Mouse (Mus musculus): Measurements from ENCODE around the gene Kcnk3. TPM values are rescaled to one million over a fixed set of nuclear protein-coding genes. Genes with fewer than 3 reads are reported as not detected.

Gene Kcnk3
- polyA plus RNA-seq, 1 experiment = 81.9 TPM

DNA sequence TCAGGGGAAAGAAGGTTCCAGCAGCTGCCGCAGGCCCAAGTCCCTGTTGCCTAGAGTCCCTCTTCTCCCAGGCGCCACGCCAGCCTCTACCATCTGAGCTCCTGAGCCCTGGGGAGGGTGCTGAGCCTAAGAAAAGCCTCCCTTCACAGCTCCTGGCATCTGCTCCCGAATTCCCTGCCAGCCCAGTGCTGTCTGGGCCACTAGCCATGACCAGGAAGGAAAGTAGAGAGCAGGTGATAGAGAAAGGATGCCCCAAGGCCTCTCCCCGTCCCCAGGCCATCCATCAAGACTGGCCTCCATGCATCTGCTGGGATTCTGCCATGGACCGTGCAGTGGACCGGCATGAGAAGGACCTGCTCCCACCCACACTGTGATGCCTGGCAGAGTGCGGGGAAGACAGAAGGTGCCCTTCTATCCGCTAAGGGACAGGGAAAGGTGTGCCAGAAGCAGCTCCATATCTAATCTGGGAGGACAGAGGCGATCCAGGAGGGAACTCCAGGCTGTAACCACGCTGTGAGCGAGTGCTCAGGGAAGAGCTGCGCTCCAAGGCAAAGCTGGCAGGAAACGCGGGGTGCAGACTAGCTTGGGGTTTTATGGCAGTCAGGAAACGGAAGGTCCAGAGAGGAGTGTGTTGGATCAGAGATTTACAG, 18.6 kb downstream of the Kcnk3 start:
- TF ChIP-seq CTCF (IDR thresholded peaks at IDR 0.05; ENCODE audit: borderline replicate concordance, insufficient read depth, low read depth, low read length) = no peak
- no peak for TF ChIP-seq POLR2A (IDR thresholded peaks at IDR 0.05; ENCODE audit: borderline replicate concordance, insufficient read depth, low read length)
- peak overlapping the region; percentile 48 for H3K27ac ChIP-seq (ENCODE audit: insufficient read depth, low read length)
- DNase-seq = peak; percentile 97 to 98
- no peak overlapping the region for H3K4me3 ChIP-seq (replicated peaks; ENCODE audit: insufficient read depth, low read depth, low read length)
- 9% methylated on average over 16 of the region's 16 CpGs for WGBS
- no peaks in the 10 kb centered on the region for H3K27me3 ChIP-seq (ENCODE audit: control insufficient read depth, insufficient read depth, low read length)
- peaks cover 89% of the 10 kb centered on the region for H3K4me1 ChIP-seq (ENCODE audit: control insufficient read depth, insufficient read depth, low read length)

DNA sequence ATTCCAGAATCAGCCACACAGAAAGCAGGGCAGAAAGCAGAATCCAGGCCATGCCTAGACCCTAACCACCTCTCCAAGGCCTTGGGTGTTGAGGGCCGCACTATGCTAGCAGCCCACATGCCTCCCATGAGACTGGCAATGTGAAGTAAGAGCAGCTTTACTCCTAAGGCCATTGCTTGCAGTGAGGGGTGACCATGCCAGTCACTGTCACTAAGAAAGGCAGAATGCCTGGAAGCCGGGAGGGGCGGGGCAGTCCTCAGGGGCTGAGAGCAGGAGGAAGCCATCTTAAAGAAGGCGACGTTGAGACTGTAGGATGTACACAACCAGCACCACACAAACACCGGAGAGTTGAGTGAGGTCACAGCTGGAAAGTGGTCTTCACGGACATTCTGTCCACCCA, 21.1 kb downstream of the Kcnk3 start:
- Histone ChIP-seq H3K4me1 (ENCODE audit: control insufficient read depth, insufficient read depth, low read length) (peaks cover 73% of the 10 kb centered on the region), H3K27me3 (ENCODE audit: control insufficient read depth, insufficient read depth, low read length) (no peaks in the 10 kb centered on the region), H3K4me3 (replicated peaks; ENCODE audit: insufficient read depth, low read depth, low read length) (no peak overlapping the region), H3K27ac (ENCODE audit: insufficient read depth, low read length) (no peak overlapping the region)
- WGBS = 86% methylated on average over 7 of the region's 7 CpGs
- no peak for DNase-seq
- TF ChIP-seq POLR2A (IDR thresholded peaks at IDR 0.05; ENCODE audit: borderline replicate concordance, insufficient read depth, low read length) = no peak
- no peak for TF ChIP-seq CTCF (IDR thresholded peaks at IDR 0.05; ENCODE audit: borderline replicate concordance, insufficient read depth, low read depth, low read length)

DNA sequence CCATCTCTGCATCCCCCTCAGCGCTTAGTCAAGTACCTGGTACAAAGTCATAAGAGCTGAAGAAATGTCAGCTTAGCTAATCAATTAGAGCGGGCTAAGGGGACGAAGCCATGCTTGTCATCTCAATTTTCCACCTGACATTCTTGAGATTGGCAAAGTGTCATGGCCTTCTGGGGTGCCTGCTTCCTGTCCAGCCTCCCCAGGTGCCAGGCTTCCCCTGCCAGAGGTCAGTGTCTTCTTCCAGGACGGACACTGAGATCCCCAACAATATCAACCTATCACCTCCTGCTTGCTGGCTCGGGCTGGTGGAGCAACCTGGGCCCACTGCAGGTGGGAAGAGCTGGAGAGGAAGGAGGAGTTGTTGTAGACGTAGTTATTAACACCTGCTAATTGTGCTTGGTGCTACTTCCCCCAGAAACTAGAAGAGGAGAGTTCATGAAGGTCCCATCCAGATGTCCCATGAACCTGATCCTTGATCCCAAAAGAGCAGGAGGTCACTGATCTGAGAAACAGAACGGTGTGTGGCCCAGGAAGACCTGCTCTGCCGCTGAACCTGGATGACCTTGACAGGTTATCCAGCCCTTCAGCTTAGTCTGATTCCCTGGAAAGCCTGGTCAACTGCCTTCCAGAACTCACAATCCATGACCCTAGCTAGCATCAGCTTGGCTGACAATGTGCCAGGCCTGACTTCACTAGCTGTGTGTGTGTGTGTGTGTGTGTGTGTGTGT, 22.1 kb downstream of the Kcnk3 start:
- H3K27ac ChIP-seq (ENCODE audit: insufficient read depth, low read length) = no peak overlapping the region
- H3K4me3 ChIP-seq (replicated peaks; ENCODE audit: insufficient read depth, low read depth, low read length) = no peak overlapping the region
- peak in 1 of 2 experiments; percentile 25 for DNase-seq
- no peaks in the 10 kb centered on the region for H3K27me3 ChIP-seq (ENCODE audit: control insufficient read depth, insufficient read depth, low read length)
- TF ChIP-seq POLR2A (IDR thresholded peaks at IDR 0.05; ENCODE audit: borderline replicate concordance, insufficient read depth, low read length) (no peak), CTCF (IDR thresholded peaks at IDR 0.05; ENCODE audit: borderline replicate concordance, insufficient read depth, low read depth, low read length) (no peak)
- H3K4me1 ChIP-seq (ENCODE audit: control insufficient read depth, insufficient read depth, low read length) = peaks cover 72% of the 10 kb centered on the region
- WGBS = 33% methylated on average over 8 of the region's 8 CpGs

DNA sequence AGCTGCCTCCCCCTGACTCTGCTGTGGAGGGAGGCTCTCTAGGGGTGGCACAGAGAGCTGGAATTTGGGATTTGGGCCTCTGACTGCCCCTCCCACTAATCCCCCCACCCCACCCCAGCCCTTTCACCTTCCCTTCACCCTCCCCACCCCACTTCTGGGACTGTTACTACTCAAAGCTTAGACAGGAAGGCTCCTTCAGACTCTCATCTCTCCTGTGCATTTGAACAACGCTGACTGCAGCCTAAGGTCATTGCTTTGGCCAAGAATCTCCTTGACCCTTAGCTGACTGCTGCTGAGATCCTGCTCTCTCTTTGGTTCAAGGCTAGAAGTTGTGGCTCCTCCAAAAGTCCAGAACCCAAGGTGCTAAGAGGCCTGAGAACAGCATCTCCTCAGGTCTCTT, 23.1 kb downstream of the Kcnk3 start:
- no peak for DNase-seq
- 64% methylated on average over 1 of the region's 1 CpGs for WGBS
- TF ChIP-seq POLR2A (IDR thresholded peaks at IDR 0.05; ENCODE audit: borderline replicate concordance, insufficient read depth, low read length) (no peak), CTCF (IDR thresholded peaks at IDR 0.05; ENCODE audit: borderline replicate concordance, insufficient read depth, low read depth, low read length) (no peak)
- no peaks in the 10 kb centered on the region for H3K27me3 ChIP-seq (ENCODE audit: control insufficient read depth, insufficient read depth, low read length)
- no peak overlapping the region for H3K27ac ChIP-seq (ENCODE audit: insufficient read depth, low read length)
- peaks cover 67% of the 10 kb centered on the region for H3K4me1 ChIP-seq (ENCODE audit: control insufficient read depth, insufficient read depth, low read length)
- no peak overlapping the region for H3K4me3 ChIP-seq (replicated peaks; ENCODE audit: insufficient read depth, low read depth, low read length)

DNA sequence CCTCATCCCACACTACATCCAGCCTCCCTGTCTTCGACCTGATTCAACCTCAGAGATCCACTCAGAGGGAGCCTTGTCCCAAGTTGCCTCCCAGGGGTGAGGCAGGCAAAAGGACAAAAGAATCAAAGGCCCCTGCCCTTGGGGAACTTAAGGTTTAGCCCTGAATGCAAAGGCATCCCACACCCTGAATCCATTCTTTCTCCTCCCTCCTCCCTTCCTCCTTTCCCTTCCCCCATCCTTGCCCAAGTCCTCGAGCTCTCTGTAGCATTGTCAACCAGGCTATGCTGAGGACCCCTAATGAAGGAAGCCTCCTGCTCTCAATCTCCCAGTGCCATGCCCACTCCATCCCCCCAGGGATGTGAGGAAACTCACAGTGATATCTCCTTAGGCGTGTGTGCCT, 23.7 kb downstream of the Kcnk3 start:
- WGBS = 24% methylated on average over 3 of the region's 3 CpGs
- TF ChIP-seq CTCF (IDR thresholded peaks at IDR 0.05; ENCODE audit: borderline replicate concordance, insufficient read depth, low read depth, low read length) = no peak
- Histone ChIP-seq H3K27me3 (ENCODE audit: control insufficient read depth, insufficient read depth, low read length) (no peaks in the 10 kb centered on the region), H3K4me3 (replicated peaks; ENCODE audit: insufficient read depth, low read depth, low read length) (no peak overlapping the region), H3K27ac (ENCODE audit: insufficient read depth, low read length) (no peak overlapping the region), H3K4me1 (ENCODE audit: control insufficient read depth, insufficient read depth, low read length) (peaks cover 68% of the 10 kb centered on the region)
- DNase-seq = no peak

DNA sequence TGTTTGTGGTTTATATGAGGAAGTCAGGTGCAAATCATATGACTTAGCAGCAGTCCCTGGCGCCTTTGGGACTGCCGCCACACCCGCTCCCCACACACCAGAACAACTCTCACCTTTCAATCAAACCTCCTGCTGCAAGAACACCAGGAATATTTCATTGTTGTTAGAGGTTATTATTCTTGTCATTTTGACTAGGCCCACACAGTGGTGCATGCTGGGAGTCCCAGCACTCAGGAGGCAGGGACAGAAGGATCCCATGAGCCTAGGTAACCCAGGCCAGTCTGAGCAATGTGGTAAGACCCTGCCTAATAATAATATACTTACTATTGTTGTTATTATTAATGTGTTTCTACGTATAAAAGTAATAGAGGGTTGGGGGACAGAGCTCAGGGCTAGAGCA, 24.6 kb downstream of the Kcnk3 start:
- no peak for TF ChIP-seq POLR2A (IDR thresholded peaks at IDR 0.05; ENCODE audit: borderline replicate concordance, insufficient read depth, low read length)
- no peak for TF ChIP-seq CTCF (IDR thresholded peaks at IDR 0.05; ENCODE audit: borderline replicate concordance, insufficient read depth, low read depth, low read length)

DNA sequence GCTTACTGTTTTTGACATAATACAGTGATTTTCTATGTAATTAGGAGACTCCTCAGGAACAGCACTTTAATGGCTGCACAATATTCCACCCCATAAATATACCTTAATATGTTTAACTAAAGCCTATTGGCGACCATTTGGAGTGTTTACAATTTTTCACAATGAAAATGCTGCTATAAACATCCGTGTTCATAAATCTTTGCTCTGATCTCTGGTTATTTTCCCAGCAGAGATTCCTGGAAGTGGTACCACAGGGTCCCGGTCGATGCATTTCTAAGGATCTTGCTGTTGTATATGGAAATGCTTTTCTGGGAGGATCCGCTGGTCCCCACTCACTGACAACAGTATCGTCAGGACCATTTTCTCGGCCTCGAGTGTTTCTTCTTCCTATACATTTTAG, 25.3 kb downstream of the Kcnk3 start:
- DNase-seq = no peak
- no peak overlapping the region for H3K27ac ChIP-seq (ENCODE audit: insufficient read depth, low read length)
- H3K4me3 ChIP-seq (replicated peaks; ENCODE audit: insufficient read depth, low read depth, low read length) = no peak overlapping the region
- H3K4me1 ChIP-seq (ENCODE audit: control insufficient read depth, insufficient read depth, low read length) = peaks cover 64% of the 10 kb centered on the region
- TF ChIP-seq POLR2A (IDR thresholded peaks at IDR 0.05; ENCODE audit: borderline replicate concordance, insufficient read depth, low read length) (no peak), CTCF (IDR thresholded peaks at IDR 0.05; ENCODE audit: borderline replicate concordance, insufficient read depth, low read depth, low read length) (no peak)
- no peaks in the 10 kb centered on the region for H3K27me3 ChIP-seq (ENCODE audit: control insufficient read depth, insufficient read depth, low read length)
- WGBS = 84% methylated on average over 8 of the region's 8 CpGs

More for the DNA sequence above, 24.6 kb downstream of the Kcnk3 start:
- WGBS = 94% methylated on average over 4 of the region's 4 CpGs
- Histone ChIP-seq H3K4me3 (replicated peaks; ENCODE audit: insufficient read depth, low read depth, low read length) (no peak overlapping the region), H3K27ac (ENCODE audit: insufficient read depth, low read length) (no peak overlapping the region), H3K27me3 (ENCODE audit: control insufficient read depth, insufficient read depth, low read length) (no peaks in the 10 kb centered on the region), H3K4me1 (ENCODE audit: control insufficient read depth, insufficient read depth, low read length) (peaks cover 66% of the 10 kb centered on the region)
- no peak for DNase-seq

DNA sequence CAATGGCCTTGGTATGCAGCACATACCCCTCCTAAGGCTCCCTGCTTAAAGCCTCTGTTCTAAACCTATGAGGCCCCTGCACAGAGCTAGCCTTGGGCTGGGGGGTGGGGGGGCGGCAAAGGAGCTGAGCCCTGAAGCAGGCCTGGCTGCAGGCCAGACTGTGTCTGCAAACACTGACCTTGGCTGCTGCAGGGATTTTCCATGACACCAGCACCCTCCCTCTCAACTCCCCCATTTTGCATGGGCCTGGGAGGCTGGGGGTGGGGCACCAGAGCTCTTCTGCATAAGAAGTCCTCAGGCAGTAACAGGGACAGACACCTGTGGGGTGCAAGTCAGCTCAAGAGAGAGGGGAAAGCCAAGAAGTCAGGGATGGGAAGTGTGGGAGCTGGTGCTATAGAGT, 26.3 kb downstream of the Kcnk3 start:
- H3K4me1 ChIP-seq (ENCODE audit: control insufficient read depth, insufficient read depth, low read length) = peaks cover 57% of the 10 kb centered on the region
- DNase-seq = no peak
- H3K4me3 ChIP-seq (replicated peaks; ENCODE audit: insufficient read depth, low read depth, low read length) = no peak overlapping the region
- H3K27me3 ChIP-seq (ENCODE audit: control insufficient read depth, insufficient read depth, low read length) = no peaks in the 10 kb centered on the region
- 7% methylated on average over 1 of the region's 1 CpGs for WGBS
- TF ChIP-seq CTCF (IDR thresholded peaks at IDR 0.05; ENCODE audit: borderline replicate concordance, insufficient read depth, low read depth, low read length) = no peak
- TF ChIP-seq POLR2A (IDR thresholded peaks at IDR 0.05; ENCODE audit: borderline replicate concordance, insufficient read depth, low read length) = no peak
- no peak overlapping the region for H3K27ac ChIP-seq (ENCODE audit: insufficient read depth, low read length)
